Mouse (Mus musculus) A20 (cell line): ENCODE measurements around the gene Mpdz.

Experiments
- DNase-seq: peaks from one replicate; pipeline ENCODE4 v3.0.0-alpha.2; 2011; ENCODE audit warnings: low read depth, low spot score

Gene Mpdz

DNA sequence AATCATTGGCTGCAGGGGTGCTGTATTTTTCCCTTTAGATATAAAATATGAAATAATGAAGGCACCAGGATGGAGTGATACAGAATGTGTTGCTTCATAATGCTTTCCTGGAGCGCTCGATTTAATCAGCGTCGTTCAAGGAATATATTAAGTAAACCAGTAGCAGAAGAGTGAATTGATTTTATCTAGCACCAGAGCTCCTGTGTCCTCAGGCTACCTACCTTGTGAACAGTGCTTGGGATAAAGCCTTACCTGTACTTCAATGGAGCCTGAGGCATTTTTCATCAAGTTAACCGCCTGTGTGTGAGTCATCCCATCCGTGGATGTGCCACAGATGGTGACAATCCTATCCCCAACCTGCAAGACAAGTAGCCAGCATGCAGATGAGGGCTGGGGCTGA, 159.5 kb downstream of the Mpdz start:
- no peak for DNase-seq

DNA sequence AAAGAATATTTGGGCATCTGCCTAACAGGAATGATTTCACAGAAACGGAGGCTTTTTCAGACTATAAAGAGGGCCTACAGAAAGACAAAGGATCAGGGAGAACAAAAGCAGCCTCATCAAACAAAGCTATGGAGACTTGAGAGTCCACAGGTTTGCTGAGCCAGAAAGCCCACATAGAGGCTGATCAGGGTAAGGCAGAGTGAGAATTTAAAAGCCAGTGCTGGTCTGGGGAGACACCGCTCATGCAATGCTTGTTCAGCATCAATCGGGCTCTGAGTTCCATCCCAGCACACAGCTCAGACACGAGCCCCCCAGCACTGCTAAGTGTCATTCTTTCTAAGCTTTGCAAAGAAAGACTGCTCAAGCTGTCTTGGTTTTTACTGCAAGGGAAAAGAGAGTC, 162.5 kb downstream of the Mpdz start:
- no peak for DNase-seq

DNA sequence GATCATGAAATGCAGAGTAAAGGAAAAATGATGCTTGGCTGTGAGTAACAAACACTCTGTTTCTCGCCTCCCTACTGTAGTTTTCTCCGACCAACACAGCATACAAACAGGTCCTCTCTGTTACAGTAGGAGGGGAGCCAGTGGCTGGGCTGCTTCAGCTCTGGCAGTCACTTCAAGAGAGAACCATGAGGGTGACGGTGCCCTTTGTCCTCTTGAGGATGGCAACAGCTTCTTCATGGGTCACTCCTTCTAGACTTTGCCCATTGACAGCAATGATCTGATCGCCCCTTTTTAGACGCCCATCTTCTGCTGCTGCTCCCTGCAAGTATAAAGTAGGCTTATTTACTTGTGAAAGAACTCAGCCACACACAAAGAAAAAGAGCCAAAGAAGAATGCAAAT, 163.2 kb downstream of the Mpdz start:
- no peak for DNase-seq

DNA sequence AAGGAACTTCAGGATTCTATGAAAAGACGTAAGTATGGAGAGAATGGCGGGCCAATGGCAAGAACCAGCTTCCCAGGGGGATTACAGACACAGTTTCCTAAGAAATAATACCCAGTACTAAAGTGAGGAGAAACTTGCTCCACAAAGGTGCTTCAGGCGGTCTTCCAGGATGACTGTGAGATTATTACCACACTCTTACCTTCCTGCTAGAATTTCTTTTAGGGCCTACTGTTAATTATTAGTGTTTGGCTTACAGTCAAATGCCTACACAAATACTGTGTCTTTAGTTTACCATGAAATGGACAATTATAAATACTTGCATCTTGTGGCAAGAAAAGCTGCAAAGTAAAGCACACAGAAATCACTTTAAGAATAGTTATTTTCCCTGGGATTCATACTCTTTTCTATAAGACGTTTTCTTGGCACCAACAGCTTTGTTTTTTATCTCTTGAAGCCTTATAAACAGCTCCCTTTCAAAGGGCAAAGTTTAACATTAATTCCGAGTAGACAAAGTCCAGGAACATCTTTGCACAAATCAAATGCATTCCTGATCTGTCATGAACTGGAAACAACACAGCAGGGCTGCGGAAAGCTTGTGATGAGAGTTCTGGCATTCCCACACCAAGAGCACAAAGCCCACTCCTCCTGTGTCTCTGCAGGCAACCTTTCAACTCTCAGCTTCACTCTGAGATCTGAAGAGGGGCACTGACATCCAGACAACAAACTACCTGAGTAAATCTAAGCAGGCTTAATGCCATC, 166.5 kb downstream of the Mpdz start:
- DNase-seq = no peak

DNA sequence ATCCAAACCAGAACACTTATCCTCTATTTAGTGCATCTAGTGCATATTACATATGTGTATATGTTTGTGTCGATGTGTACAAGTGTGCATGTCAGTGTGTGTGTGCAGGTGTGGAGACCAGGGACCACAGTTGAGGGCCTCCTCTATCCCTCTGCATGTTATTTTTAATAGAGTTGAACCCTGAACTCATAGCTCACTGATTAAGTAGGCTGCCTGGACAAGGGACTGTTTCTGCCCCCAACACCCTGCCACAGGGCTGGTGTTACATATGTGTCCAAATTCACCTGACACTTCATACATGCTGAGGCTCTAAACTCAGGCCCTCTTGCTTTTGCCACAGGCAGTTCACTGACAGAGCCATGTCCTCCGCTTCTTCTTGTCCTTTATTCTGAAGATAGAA, 169.5 kb downstream of the Mpdz start:
- DNase-seq = no peak

DNA sequence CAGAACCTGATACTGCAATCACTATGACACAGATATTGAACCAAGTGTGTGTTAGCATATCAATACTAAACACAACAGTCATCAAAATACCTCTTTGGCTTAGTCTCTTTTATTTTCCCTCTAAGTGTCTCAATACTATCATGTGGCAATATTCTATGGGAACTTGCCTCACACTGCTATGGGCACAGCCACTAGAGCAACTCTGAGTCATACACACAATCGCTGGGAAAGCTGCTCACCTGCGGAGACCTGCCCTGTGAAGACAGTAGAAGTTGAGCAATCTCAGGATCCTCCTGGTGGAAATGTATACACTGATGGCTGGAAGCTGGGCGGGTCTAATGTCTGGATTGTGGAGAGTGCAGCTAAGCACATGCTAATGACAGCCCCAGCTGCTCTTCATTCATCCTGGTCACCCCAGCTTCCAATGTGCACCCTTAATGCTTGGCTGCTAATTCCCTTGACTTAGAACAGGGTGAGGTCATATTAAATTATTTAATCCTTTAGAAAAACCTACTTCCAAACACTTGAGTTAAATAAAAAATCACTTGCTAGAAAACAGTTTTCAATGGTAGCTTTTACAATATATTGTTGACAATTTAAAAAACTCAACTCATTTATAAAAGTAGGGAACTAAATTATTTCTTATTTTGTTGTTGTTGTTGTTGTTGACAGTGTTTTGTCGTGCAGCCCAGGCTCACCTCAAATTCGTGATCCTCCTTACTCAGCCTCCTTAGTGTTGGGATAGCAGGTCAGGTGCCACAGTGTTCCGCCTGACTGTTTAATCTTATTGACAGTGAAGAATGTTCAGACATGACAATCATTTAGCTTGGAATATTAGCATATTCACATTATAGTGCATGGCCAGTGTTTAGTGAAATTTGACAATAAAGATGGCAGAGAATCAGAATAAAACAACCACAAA, 189.5 kb downstream of the Mpdz start:
- no peak for DNase-seq

DNA sequence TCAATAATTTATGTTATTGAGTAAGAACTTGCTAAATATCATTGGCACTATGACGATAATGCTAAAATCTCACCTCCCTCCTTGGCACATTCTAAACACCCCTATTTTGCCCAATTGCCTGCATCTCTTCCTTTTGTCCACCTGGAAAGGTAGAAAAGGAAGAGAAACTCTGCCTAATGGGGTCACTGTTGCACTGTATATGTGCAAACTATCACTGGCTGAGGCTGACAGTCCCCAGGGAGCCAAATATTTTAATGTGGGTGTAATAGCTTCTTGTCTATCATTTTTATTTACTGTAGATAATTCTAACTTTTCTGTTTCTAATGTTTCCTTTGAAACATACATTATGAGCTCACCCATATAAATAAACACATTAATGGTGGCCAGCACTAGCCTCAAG, 190.3 kb downstream of the Mpdz start:
- peak; percentile 7 for DNase-seq

DNA sequence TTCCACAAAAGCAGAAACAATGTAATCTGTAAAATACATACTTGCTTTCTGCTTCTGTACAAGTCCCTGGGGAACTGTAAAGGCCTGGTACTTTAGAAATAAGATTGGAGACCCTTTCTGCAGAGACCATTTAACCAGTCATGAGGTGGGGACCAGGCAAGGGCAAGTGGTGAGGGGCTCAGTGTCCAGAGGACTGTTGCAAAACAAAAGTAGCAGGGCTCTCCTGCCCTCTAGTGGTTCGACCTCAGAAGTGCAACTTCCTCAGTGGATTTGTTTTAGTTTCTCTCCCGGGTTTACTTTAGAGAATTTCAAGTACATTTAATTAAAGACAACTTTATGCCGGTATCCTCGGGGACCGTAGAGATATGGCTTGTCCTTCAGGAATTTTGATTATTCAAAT, 190.7 kb downstream of the Mpdz start:
- DNase-seq = peak; percentile 34

DNA sequence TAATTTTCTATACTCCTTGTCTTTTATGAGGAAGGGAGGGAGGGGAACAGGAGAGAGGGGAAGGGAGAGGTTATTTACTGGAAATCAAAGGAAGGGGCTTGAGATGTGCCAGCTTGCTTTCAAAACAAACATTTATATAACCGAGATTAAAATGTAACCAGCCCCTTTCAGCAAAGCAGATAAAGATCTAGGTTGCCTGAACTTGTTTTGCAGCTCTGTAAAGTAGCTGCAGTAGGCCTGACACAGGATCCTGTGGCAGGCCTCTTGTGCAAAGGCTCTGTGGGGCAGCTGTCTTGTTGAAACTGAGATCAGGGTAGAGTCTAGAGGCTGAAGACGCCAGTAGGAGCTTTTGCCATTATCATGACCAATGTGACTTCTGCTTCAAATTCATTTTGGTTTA, 193.4 kb downstream of the Mpdz start:
- no peak for DNase-seq

DNA sequence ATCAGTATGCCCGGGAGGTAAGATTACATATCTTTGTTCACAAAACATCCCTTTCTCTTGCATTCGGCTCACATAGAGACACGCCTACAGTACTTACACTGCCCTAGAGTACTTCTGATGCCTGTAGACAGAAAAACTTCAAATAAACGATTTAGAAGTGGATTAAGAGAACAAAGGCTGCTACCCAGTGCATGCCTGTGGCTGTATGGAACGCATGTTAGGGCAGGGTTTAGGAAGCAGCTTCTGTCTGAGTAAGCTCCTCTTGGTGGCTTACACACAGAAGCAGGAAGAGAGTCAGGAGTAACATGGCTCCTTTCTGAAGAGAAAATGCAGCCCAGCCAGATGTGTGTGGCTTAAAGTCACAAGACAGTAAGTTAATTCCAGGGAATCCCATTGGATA, 206.4 kb downstream of the Mpdz start:
- no peak for DNase-seq
